Mouse (Mus musculus) layer of hippocampus, adult 2 months (tissue): ENCODE results near the gene Ier5. TPM values are rescaled to one million over a fixed set of nuclear protein-coding genes. Genes with fewer than 3 reads are reported as not detected.

Source experiments
- DNase-seq, 2 experiments: peaks; one replicate each; pipeline ENCODE4 v3.0.0; 2022; ENCODE audit warnings: low spot score in 2 of 2
- H3K27ac ChIP-seq: fragments of 200-600 bp; 2 replicates; pipeline ENCODE4 v1.8.1; 2022
- H3K4me3 ChIP-seq: fragments of 200-600 bp; 2 replicates; pipeline ENCODE4 v1.8.1; 2022; ENCODE audit warnings: mild to moderate bottlenecking
- CTCF ChIP-seq: fragments of 200-600 bp; conservative IDR thresholded peaks from 2 replicates; pipeline ENCODE4 v1.8.1; 2022; ENCODE audit warnings: antibody characterized with exemption, mild to moderate bottlenecking, moderate library complexity
- total RNA-seq, 2 experiments: library from RNA; stranded (reverse); gene quantifications; 2 replicates each; pipeline ENCODE4 v1.2.3; 2021

The Ier5 gene
- total RNA-seq, 2 experiments from 2014 or later, result 26.5 to 28.1 TPM

- H3K27ac ChIP-seq, result 0 out of 2 replicates have a peak overlapping the region, but pooled peaks have one; percentile 7
- TF ChIP-seq CTCF, result no peak
- no peak for DNase-seq
Measured at GRCm38 (mm10) chr1:155084839-155085238, 14.6 kb downstream of the Ier5 start.

GRCm38 (mm10) chr1:155083271-155084265 lies 15.9 kb downstream of the Ier5 start:
- H3K27ac ChIP-seq, result peak overlapping the region; percentile 98
- DNase-seq, result peak; percentile 89 to 91
- H3K4me3 ChIP-seq, result peak overlapping the region; percentile 57
- no peak for TF ChIP-seq CTCF

More at GRCm38 (mm10) chr1:155084839-155085238, 14.6 kb downstream of the Ier5 start:
- H3K4me3 ChIP-seq, result no peak overlapping the region

- Histone ChIP-seq H3K27ac (peak overlapping the region; percentile 98), H3K4me3 (peak overlapping the region; percentile 57)
- no peak for TF ChIP-seq CTCF
- DNase-seq, result no peak
Measured at GRCm38 (mm10) chr1:155082965-155083268, 16.5 kb downstream of the Ier5 start.

- no peak for DNase-seq
- H3K27ac ChIP-seq, result peak overlapping the region; percentile 98
Measured at GRCm38 (mm10) chr1:155082158-155082964, 17.1 kb downstream of the Ier5 start.

GRCm38 (mm10) chr1:155077675-155078074 lies 21.8 kb downstream of the Ier5 start:
- H3K27ac ChIP-seq, result no peak overlapping the region
- no peak overlapping the region for H3K4me3 ChIP-seq
- TF ChIP-seq CTCF, result no peak
- no peak for DNase-seq

More at GRCm38 (mm10) chr1:155082158-155082964, 17.1 kb downstream of the Ier5 start:
- no peak for TF ChIP-seq CTCF
- H3K4me3 ChIP-seq, result peak overlapping the region; percentile 57

GRCm38 (mm10) chr1:155075856-155076255 lies 23.6 kb downstream of the Ier5 start:
- DNase-seq, result no peak
- no peak overlapping the region for H3K27ac ChIP-seq
- no peak for TF ChIP-seq CTCF
- H3K4me3 ChIP-seq, result no peak overlapping the region

GRCm38 (mm10) chr1:155074856-155075255 lies 24.6 kb downstream of the Ier5 start:
- Histone ChIP-seq H3K27ac (peak overlapping the region; percentile 59; the same call in 1 of the 2 replicates), H3K4me3 (no peak overlapping the region)
- no peak for TF ChIP-seq CTCF
- no peak for DNase-seq

GRCm38 (mm10) chr1:155073905-155074304 lies 25.5 kb downstream of the Ier5 start:
- H3K4me3 ChIP-seq, result no peak overlapping the region
- TF ChIP-seq CTCF, result no peak
- no peak for DNase-seq
- peak overlapping the region; percentile 59; the same call in 1 of the 2 replicates for H3K27ac ChIP-seq

- TF ChIP-seq CTCF, result no peak
- Histone ChIP-seq H3K27ac (no peak overlapping the region), H3K4me3 (no peak overlapping the region)
- DNase-seq, result no peak
Measured at GRCm38 (mm10) chr1:155073133-155073532, 26.3 kb downstream of the Ier5 start.

GRCm38 (mm10) chr1:155071287-155071876 lies 28.1 kb downstream of the Ier5 start:
- H3K27ac ChIP-seq, result no peak overlapping the region
- no peak overlapping the region for H3K4me3 ChIP-seq
- no peak for TF ChIP-seq CTCF
- no peak for DNase-seq

- DNase-seq, result no peak
- TF ChIP-seq CTCF, result no peak
- H3K27ac ChIP-seq, result no peak overlapping the region
- H3K4me3 ChIP-seq, result no peak overlapping the region
Measured at GRCm38 (mm10) chr1:155070561-155071286, 28.7 kb downstream of the Ier5 start.

- Histone ChIP-seq H3K4me3 (no peak overlapping the region), H3K27ac (no peak overlapping the region)
- DNase-seq, result no peak
- TF ChIP-seq CTCF, result no peak
Measured at GRCm38 (mm10) chr1:155069696-155070095, 29.7 kb downstream of the Ier5 start.
